Mouse (Mus musculus): ENCODE measurements at regions not wholly inside any gene's neighbourhood (a gene's known extent, or its start where the extent isn't known, plus 50 kb on each side); places are given as distances from the start of the nearest gene placed in this dataset.

DNA sequence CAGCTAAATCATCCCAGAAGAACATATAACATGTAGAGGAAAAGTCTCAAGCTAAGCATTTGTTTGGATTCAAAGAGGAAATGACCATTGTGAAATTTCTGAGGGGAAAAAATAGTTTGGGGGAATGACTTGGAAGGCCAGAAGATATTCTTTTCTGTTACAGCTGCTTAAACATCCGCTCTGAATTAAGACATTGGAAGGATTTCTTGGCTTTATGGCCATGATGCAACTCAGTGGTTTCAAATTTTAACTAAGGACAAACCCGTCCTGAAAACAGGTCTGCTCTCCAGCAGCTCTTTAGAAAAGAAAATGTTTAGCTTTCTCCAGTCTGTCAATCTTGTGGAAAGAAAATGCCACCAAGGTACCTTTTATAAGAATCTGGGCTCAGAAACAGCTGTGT lies 513.2 kb upstream of the Rgmb start:
- Histone ChIP-seq H3K36me3 (ENCODE audit: control insufficient read depth, insufficient read depth, low read length, poor library complexity, severe bottlenecking) (no peaks in the 10 kb centered on the region), H3K27ac (ENCODE audit: insufficient read depth, low read depth, low read length, poor library complexity, severe bottlenecking) (no peak overlapping the region), H3K4me3 (ENCODE audit: insufficient read depth in 1 of 2, low read depth in 1 of 2, low read length in 2 of 2, poor library complexity in 1 of 2, severe bottlenecking in 1 of 2) (no peak overlapping the region), H3K9me3 (ENCODE audit: control insufficient read depth, insufficient read depth, low read depth, low read length) (no peaks in the 10 kb centered on the region), H3K4me1 (ENCODE audit: control insufficient read depth in 2 of 2, insufficient read depth in 2 of 2, low read length in 2 of 2, poor library complexity in 1 of 2) (no peaks in the 10 kb centered on the region), H3K9ac (ENCODE audit: insufficient read depth, low read depth, low read length, poor library complexity, severe bottlenecking) (no peak overlapping the region)
- in situ Hi-C loops (cut with MboI; ENCODE audit: low sequenced_read_pairs in 2 of 2, unreplicated experiment in 2 of 2), result no loop called here
- no peak for DNase-seq (ENCODE audit: low read depth, low spot score)
- TF ChIP-seq ZNF384 (IDR thresholded peaks at IDR 0.05; ENCODE audit: low read depth, low read length) (no peak), HCFC1 (IDR thresholded peaks at IDR 0.05; ENCODE audit: borderline replicate concordance, insufficient read depth, low read length) (no peak), MAFK (IDR thresholded peaks at IDR 0.05; ENCODE audit: insufficient read depth, low read depth, low read length) (no peak), CHD2 (IDR thresholded peaks at IDR 0.05; ENCODE audit: low read depth, low read length) (no peak), ZC3H11A (IDR thresholded peaks at IDR 0.05; ENCODE audit: borderline replicate concordance, low read depth, low read length) (no peak)

DNA sequence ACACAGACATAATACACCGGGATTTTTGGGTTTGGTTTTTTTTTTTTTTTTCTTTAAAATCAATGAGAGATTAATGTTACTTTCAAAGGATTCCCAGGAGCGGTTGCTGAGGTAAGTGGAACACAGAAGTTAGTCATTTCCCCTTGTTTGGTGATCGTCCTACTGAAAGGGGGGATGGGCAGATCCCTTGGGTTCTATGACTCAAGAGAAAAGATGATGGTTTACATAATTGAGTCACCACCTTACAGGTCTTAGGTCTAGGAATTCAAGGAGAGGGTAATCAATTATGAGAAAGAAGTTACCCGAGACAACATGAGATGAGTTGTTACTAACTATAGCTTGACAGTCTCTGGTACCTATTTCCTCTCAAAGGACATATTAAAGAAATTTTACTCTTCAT lies 511.9 kb upstream of the Rgmb start:
- Histone ChIP-seq H3K4me3 (ENCODE audit: insufficient read depth in 1 of 2, low read depth in 1 of 2, low read length in 2 of 2, poor library complexity in 1 of 2, severe bottlenecking in 1 of 2) (no peak overlapping the region), H3K36me3 (ENCODE audit: control insufficient read depth, insufficient read depth, low read length, poor library complexity, severe bottlenecking) (no peaks in the 10 kb centered on the region), H3K9me3 (ENCODE audit: control insufficient read depth, insufficient read depth, low read depth, low read length) (no peaks in the 10 kb centered on the region), H3K9ac (ENCODE audit: insufficient read depth, low read depth, low read length, poor library complexity, severe bottlenecking) (no peak overlapping the region), H3K27ac (ENCODE audit: insufficient read depth, low read depth, low read length, poor library complexity, severe bottlenecking) (no peak overlapping the region), H3K4me1 (ENCODE audit: control insufficient read depth in 2 of 2, insufficient read depth in 2 of 2, low read length in 2 of 2, poor library complexity in 1 of 2) (no peaks in the 10 kb centered on the region)
- no peak for TF ChIP-seq CHD2 (IDR thresholded peaks at IDR 0.05; ENCODE audit: low read depth, low read length)
- no peak for TF ChIP-seq MAFK (IDR thresholded peaks at IDR 0.05; ENCODE audit: insufficient read depth, low read depth, low read length)
- TF ChIP-seq HCFC1 (IDR thresholded peaks at IDR 0.05; ENCODE audit: borderline replicate concordance, insufficient read depth, low read length), result no peak
- no peak for TF ChIP-seq ZC3H11A (IDR thresholded peaks at IDR 0.05; ENCODE audit: borderline replicate concordance, low read depth, low read length)
- TF ChIP-seq ZNF384 (IDR thresholded peaks at IDR 0.05; ENCODE audit: low read depth, low read length), result no peak
- no peak for DNase-seq (ENCODE audit: low read depth, low spot score)
- in situ Hi-C loops (cut with MboI; ENCODE audit: low sequenced_read_pairs in 2 of 2, unreplicated experiment in 2 of 2), result no loop called here

DNA sequence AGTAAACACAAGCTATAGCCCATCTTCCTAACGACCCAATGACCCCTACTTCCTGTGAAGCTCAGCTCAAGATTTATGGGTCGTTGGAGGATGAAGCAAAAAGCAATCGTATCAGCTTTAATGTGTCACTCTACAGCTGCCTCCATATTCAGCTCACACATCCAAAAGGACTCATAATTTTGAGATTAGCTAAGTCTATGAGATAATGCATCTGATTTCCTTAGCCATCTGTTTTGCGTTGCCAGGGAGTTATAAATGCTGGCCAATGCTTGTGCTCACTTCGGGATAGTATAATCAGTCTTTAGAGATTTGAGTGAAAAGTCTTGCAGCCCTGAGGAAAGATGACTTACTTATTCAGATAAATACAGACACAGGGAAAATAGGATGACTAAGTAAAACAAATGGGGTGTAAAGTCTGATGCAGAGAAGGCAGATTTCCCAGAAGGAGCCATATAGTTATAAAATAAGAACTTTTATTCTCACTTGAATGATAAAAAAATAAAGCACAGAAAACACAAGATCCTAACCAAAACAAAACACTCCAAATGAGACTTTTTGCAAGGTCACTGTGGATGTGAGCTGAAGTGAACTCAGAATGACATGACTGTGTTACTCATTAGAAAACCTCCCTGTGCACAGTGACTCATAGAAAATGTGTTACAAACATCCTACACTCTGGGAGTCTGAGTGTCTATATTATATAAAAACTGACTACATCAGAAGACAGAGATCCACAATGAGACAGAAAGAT lies 509.1 kb upstream of the Rgmb start:
- no peak overlapping the region for H3K9ac ChIP-seq (ENCODE audit: insufficient read depth, low read depth, low read length, poor library complexity, severe bottlenecking)
- H3K4me1 ChIP-seq (ENCODE audit: control insufficient read depth in 2 of 2, insufficient read depth in 2 of 2, low read length in 2 of 2, poor library complexity in 1 of 2), result no peaks in the 10 kb centered on the region
- no peak for DNase-seq (ENCODE audit: low read depth, low spot score)
- in situ Hi-C loops (cut with MboI; ENCODE audit: low sequenced_read_pairs in 2 of 2, unreplicated experiment in 2 of 2), result no loop called here
- no peaks in the 10 kb centered on the region for H3K9me3 ChIP-seq (ENCODE audit: control insufficient read depth, insufficient read depth, low read depth, low read length)
- H3K36me3 ChIP-seq (ENCODE audit: control insufficient read depth, insufficient read depth, low read length, poor library complexity, severe bottlenecking), result no peaks in the 10 kb centered on the region
- no peak overlapping the region for H3K4me3 ChIP-seq (ENCODE audit: insufficient read depth in 1 of 2, low read depth in 1 of 2, low read length in 2 of 2, poor library complexity in 1 of 2, severe bottlenecking in 1 of 2)
- no peak for TF ChIP-seq ZNF384 (IDR thresholded peaks at IDR 0.05; ENCODE audit: low read depth, low read length)
- no peak overlapping the region for H3K27ac ChIP-seq (ENCODE audit: insufficient read depth, low read depth, low read length, poor library complexity, severe bottlenecking)

DNA sequence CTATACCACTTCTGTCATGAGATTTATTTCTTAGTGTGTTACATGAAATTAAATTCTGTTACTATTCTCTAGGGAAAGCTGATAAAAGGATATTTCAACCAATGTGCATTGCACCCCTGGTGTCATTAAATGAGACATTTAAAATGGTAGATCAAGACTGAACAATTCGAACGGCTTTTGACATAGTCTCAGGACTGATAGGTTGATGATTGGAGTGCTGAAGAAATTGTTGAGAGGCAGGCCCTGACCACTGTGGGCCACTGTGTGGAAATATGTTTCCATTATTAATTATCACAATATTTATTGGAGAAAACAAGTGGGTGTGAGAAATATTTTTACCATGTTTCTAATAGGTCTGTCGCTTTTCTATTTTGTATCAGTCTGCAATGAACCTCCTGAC lies 481.1 kb upstream of the Rgmb start:
- no peak overlapping the region for H3K9ac ChIP-seq (ENCODE audit: insufficient read depth, low read depth, low read length, poor library complexity, severe bottlenecking)
- no peaks in the 10 kb centered on the region for H3K4me1 ChIP-seq (ENCODE audit: control insufficient read depth in 2 of 2, insufficient read depth in 2 of 2, low read length in 2 of 2, poor library complexity in 1 of 2)
- no peak for TF ChIP-seq CHD2 (IDR thresholded peaks at IDR 0.05; ENCODE audit: low read depth, low read length)
- no peak for TF ChIP-seq ZC3H11A (IDR thresholded peaks at IDR 0.05; ENCODE audit: borderline replicate concordance, low read depth, low read length)
- no peak for TF ChIP-seq HCFC1 (IDR thresholded peaks at IDR 0.05; ENCODE audit: borderline replicate concordance, insufficient read depth, low read length)
- TF ChIP-seq MAFK (IDR thresholded peaks at IDR 0.05; ENCODE audit: insufficient read depth, low read depth, low read length), result no peak
- in situ Hi-C loops (cut with MboI; ENCODE audit: low sequenced_read_pairs in 2 of 2, unreplicated experiment in 2 of 2), result no loop called here
- H3K27ac ChIP-seq (ENCODE audit: insufficient read depth, low read depth, low read length, poor library complexity, severe bottlenecking), result no peak overlapping the region
- no peaks in the 10 kb centered on the region for H3K9me3 ChIP-seq (ENCODE audit: control insufficient read depth, insufficient read depth, low read depth, low read length)
- H3K36me3 ChIP-seq (ENCODE audit: control insufficient read depth, insufficient read depth, low read length, poor library complexity, severe bottlenecking), result no peaks in the 10 kb centered on the region
- no peak for DNase-seq (ENCODE audit: low read depth, low spot score)
- no peak overlapping the region for H3K4me3 ChIP-seq (ENCODE audit: insufficient read depth in 1 of 2, low read depth in 1 of 2, low read length in 2 of 2, poor library complexity in 1 of 2, severe bottlenecking in 1 of 2)

Measured in ES-E14 (cell line).